ENCODE assay signal across 11 mouse cellular contexts in the genomic region with DNA sequence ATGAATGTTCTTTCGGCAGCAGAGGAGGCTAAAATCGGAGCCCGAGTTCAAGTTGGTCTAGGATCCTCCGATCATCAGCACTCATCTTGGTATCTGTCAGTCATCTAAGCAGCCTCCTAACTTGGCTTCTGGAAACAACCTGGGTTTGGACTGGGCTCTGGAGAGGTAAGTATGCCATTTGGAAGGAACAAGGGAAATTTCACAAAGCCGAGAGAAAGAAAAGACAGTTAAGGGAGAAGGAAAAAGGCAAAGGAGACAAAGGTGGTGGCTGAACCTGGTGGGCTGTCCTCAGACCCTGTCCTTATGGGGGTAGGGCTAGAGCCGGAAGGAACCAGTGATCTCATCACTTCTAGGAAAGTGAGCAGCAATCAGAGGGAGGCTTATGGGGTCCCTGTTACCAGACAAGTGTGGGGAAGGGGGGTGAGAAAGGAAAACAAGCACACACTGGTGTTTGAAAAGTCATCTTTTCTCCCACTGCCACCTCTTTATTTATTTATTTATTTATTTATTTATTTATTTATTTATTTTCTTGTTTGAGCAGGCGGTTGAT.
A peak's percentile ranks its signal among the peaks of the same experiment; 100 is the strongest.
DNase-seq lines count a peak whose midpoint lies in the region; ATAC-seq and TF ChIP-seq lines count a peak whose summit lies in the region.
"Had no signal": no experiment of that assay in that cellular context is flagged by ENCODE, and none has a peak within 500 bp of the region (broad histone marks: within the 10 kb centered on the region; RNA-seq: fewer than 3 reads in every experiment).

No protein-coding gene starts in this region.

- peaks cover 48% of the 10 kb centered on the region for H3K4me1 ChIP-seq in forebrain, embryonic 10.5 days
- H3K4me1 ChIP-seq in forebrain, embryonic 15.5 days, result peaks cover 37% of the 10 kb centered on the region
- peaks cover 48% of the 10 kb centered on the region for H3K4me1 ChIP-seq in limb, embryonic 13.5 days
- H3K4me1 ChIP-seq in limb, embryonic 10.5 days, result peaks cover 40% of the 10 kb centered on the region
- peaks cover 14% of the 10 kb centered on the region; the same call in 1 of the 2 replicates for H3K4me1 ChIP-seq in hindbrain, postnatal 0 days (ENCODE audit: insufficient read depth, low read length)
- H3K4me1 ChIP-seq in neural tube, embryonic 14.5 days (ENCODE audit: control insufficient read depth, insufficient read depth, low read length), result peaks cover 26% of the 10 kb centered on the region

- ATAC-seq in forebrain, embryonic 15.5 days (replicated peaks), result no peak
- ATAC-seq in limb, embryonic 13.5 days (ENCODE audit: low FRiP score, low read depth), result no peak
- peak; percentile 48; the same call in 1 of the 2 replicates for ATAC-seq in hindbrain, postnatal 0 days
- no peak for ATAC-seq in neural tube, embryonic 14.5 days (ENCODE audit: low read depth)
- no peak for ATAC-seq in megakaryocyte progenitor cell, adult 5-6 weeks (replicated peaks; ENCODE audit: poor library complexity)

- intact Hi-C loops in gastrocnemius, postnatal 14 days (cut with DNase I; ENCODE audit: low total_unique reads), result no loop called here

- no peak for TF ChIP-seq CTCF in hindbrain, postnatal 0 days (IDR thresholded peaks at IDR 0.05; ENCODE audit: low read depth)

- H3K27me3 ChIP-seq in forebrain, embryonic 10.5 days (ENCODE audit: poor library complexity, severe bottlenecking), result peaks cover 39% of the 10 kb centered on the region
- no peaks in the 10 kb centered on the region for H3K27me3 ChIP-seq in forebrain, embryonic 15.5 days
- peaks cover 21% of the 10 kb centered on the region for H3K27me3 ChIP-seq in limb, embryonic 13.5 days
- peaks cover 32% of the 10 kb centered on the region for H3K27me3 ChIP-seq in limb, embryonic 10.5 days (ENCODE audit: low read depth, poor library complexity, severe bottlenecking)
- H3K27me3 ChIP-seq in hindbrain, postnatal 0 days (ENCODE audit: insufficient read depth, low read length), result 0 out of 2 replicates have a peak, but pooled peaks cover 3% of the 10 kb centered on the region
- no peaks in the 10 kb centered on the region for H3K27me3 ChIP-seq in neural tube, embryonic 14.5 days (ENCODE audit: control insufficient read depth, insufficient read depth, low read length)

- H3K9me3 ChIP-seq in forebrain, embryonic 10.5 days, result no peaks in the 10 kb centered on the region
- no peaks in the 10 kb centered on the region for H3K9me3 ChIP-seq in forebrain, embryonic 15.5 days
- H3K9me3 ChIP-seq in limb, embryonic 13.5 days, result no peaks in the 10 kb centered on the region
- no peaks in the 10 kb centered on the region for H3K9me3 ChIP-seq in limb, embryonic 10.5 days (replicated peaks)
- no peaks in the 10 kb centered on the region for H3K9me3 ChIP-seq in hindbrain, postnatal 0 days (ENCODE audit: low read length)
- H3K9me3 ChIP-seq in neural tube, embryonic 14.5 days (ENCODE audit: control insufficient read depth, low read length), result no peaks in the 10 kb centered on the region

- H3K27ac ChIP-seq in forebrain, embryonic 10.5 days, result no peak overlapping the region
- no peak overlapping the region for H3K27ac ChIP-seq in forebrain, embryonic 15.5 days (replicated peaks)
- H3K27ac ChIP-seq in limb, embryonic 13.5 days, result no peak overlapping the region
- no peak overlapping the region for H3K27ac ChIP-seq in limb, embryonic 10.5 days
- peak overlapping the region; percentile 26; the same call in 1 of the 2 replicates for H3K27ac ChIP-seq in hindbrain, postnatal 0 days
- no peak overlapping the region for H3K27ac ChIP-seq in neural tube, embryonic 14.5 days (ENCODE audit: low read depth, low read length)

- H3K4me3 ChIP-seq in forebrain, embryonic 10.5 days, result peak overlapping the region; percentile 35; the same call in 1 of the 2 replicates
- no peak overlapping the region for H3K4me3 ChIP-seq in forebrain, embryonic 15.5 days
- no peak overlapping the region for H3K4me3 ChIP-seq in limb, embryonic 13.5 days
- no peak overlapping the region for H3K4me3 ChIP-seq in limb, embryonic 10.5 days
- H3K4me3 ChIP-seq in hindbrain, postnatal 0 days (ENCODE audit: low read length), result peak overlapping the region; percentile 38; the same call in 1 of the 2 replicates
- H3K4me3 ChIP-seq in neural tube, embryonic 14.5 days (ENCODE audit: low read depth, low read length), result no peak overlapping the region

- H3K9ac ChIP-seq in forebrain, embryonic 15.5 days (replicated peaks), result no peak overlapping the region
- H3K9ac ChIP-seq in limb, embryonic 13.5 days, result no peak overlapping the region
- H3K9ac ChIP-seq in hindbrain, postnatal 0 days (replicated peaks; ENCODE audit: low read length), result peak overlapping the region; percentile 44; the same call in 1 of the 2 replicates
- H3K9ac ChIP-seq in neural tube, embryonic 14.5 days (replicated peaks; ENCODE audit: low read depth, low read length), result no peak overlapping the region

- WGBS in forebrain, embryonic 10.5 days, result 31% methylated on average over 7 of the region's 7 CpGs
- WGBS in forebrain, embryonic 15.5 days, result 48% methylated on average over 7 of the region's 7 CpGs
- WGBS in limb, embryonic 13.5 days, result 43% methylated on average over 7 of the region's 7 CpGs
- WGBS in limb, embryonic 10.5 days, result 33% methylated on average over 7 of the region's 7 CpGs
- 39% methylated on average over 7 of the region's 7 CpGs for WGBS in hindbrain, postnatal 0 days
- WGBS in neural tube, embryonic 14.5 days, result 46% methylated on average over 7 of the region's 7 CpGs

- H3K4me2 ChIP-seq in forebrain, embryonic 15.5 days (replicated peaks), result no peak overlapping the region
- 0 out of 2 replicates have a peak overlapping the region, but pooled peaks have one; percentile 70 for H3K4me2 ChIP-seq in limb, embryonic 13.5 days (replicated peaks)
- H3K4me2 ChIP-seq in hindbrain, postnatal 0 days (ENCODE audit: low read depth, low read length), result peak overlapping the region; percentile 67
- peak overlapping the region; percentile 49; the same call in 1 of the 2 replicates for H3K4me2 ChIP-seq in neural tube, embryonic 14.5 days (ENCODE audit: low read depth, low read length)

- DNase-seq in forebrain, embryonic 10.5 days (ENCODE audit: extremely low spot score, low spot score), result no peak
- no peak for DNase-seq in limb, embryonic 10.5 days (ENCODE audit: low spot score)
- no peak for DNase-seq in hindbrain, postnatal 0 days (ENCODE audit: low spot score)
- no peak for DNase-seq in gastrocnemius, postnatal 14 days
- DNase-seq: adrenal gland, postnatal 10 days; cerebellum, adult 2 months; lung, postnatal 36 days had no signal

- H3K36me3 ChIP-seq in forebrain, embryonic 10.5 days (replicated peaks), result peaks cover 3% of the 10 kb centered on the region; the same call in 1 of the 2 replicates
- H3K36me3 ChIP-seq in forebrain, embryonic 15.5 days, result no peaks in the 10 kb centered on the region
- no peaks in the 10 kb centered on the region for H3K36me3 ChIP-seq in limb, embryonic 13.5 days
- H3K36me3 ChIP-seq in limb, embryonic 10.5 days, result no peaks in the 10 kb centered on the region
- no peaks in the 10 kb centered on the region for H3K36me3 ChIP-seq in hindbrain, postnatal 0 days (ENCODE audit: insufficient read depth, low read length)
- H3K36me3 ChIP-seq in neural tube, embryonic 14.5 days (ENCODE audit: control insufficient read depth, insufficient read depth, low read length), result no peaks in the 10 kb centered on the region

Comparison
In these comparisons a context has a peak if more than half of its experiments do, and no peak if none do; other contexts are left out.
1. H3K4me3 ChIP-seq: peak in forebrain, embryonic 10.5 days (single experiment) and hindbrain, postnatal 0 days (single experiment); none in forebrain, embryonic 15.5 days (single experiment), limb, embryonic 13.5 days (single experiment), limb, embryonic 10.5 days (single experiment) and neural tube, embryonic 14.5 days (single experiment).